Mouse (Mus musculus): ENCODE data around the gene Pdss2. TPM values are rescaled to one million over a fixed set of nuclear protein-coding genes. Genes with fewer than 3 reads are reported as not detected.
"Not testable (repeated sequence)": the region's sequence is repeated elsewhere in the genome, so short reads cannot be mapped to it uniquely, and the experiment has no call there.

Pdss2 gene
- total RNA-seq, 1 experiment: 16.6 TPM

DNA sequence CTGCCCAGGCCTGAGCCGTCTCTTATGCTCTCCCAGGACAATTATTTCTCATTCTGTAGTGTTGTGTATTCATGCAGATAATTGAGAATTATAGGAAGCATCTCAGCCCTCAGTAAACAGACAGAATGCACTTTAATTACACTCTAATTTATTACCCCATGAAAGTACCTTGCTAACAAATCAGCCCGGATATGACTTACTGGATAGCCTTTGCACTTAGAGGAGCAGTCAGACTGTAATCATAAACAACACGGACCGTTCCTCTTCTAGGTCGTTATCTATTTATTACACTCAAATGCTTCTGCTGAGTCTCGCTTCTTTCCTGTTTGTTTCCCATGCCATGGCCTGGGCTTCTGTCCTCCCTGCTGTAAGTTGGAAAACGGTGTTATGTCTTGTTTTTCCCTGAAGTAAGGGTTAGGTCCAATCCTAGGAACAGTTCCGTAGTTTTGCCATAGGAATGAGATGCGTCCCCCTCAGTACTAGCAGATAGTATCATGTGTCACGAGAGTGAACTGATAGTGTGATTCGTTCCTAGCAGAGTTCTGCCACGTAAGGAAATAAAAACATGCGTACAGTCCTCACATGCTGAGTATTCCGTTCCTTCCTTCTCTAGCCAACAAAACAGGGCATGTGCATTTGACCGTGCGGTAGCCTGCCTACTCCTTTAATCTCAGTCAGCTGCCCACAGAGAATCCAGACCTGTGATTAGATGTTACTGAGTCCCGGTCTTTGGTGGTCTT lies 24.3 kb downstream of the Pdss2 start:
- no peak overlapping the region for H3K27ac ChIP-seq (ENCODE audit: insufficient read depth, low read depth, low read length, poor library complexity, severe bottlenecking)
- in situ Hi-C loops (cut with MboI; ENCODE audit: low sequenced_read_pairs in 2 of 2, unreplicated experiment in 2 of 2): no loop called here
- no peak overlapping the region for H3K9ac ChIP-seq (ENCODE audit: insufficient read depth, low read depth, low read length, poor library complexity, severe bottlenecking)
- peaks cover 0 to 4% of the 10 kb centered on the region in 2 experiments; a peak in 1 of 4 replicates for H3K4me1 ChIP-seq (ENCODE audit: control insufficient read depth in 2 of 2, insufficient read depth in 2 of 2, low read length in 2 of 2, poor library complexity in 1 of 2)
- H3K36me3 ChIP-seq (ENCODE audit: control insufficient read depth, insufficient read depth, low read length, poor library complexity, severe bottlenecking): no peaks in the 10 kb centered on the region
- H3K4me3 ChIP-seq (ENCODE audit: insufficient read depth in 1 of 2, low read depth in 1 of 2, low read length in 2 of 2, poor library complexity in 1 of 2, severe bottlenecking in 1 of 2): no peak overlapping the region
- TF ChIP-seq ZNF384 (IDR thresholded peaks at IDR 0.05; ENCODE audit: low read depth, low read length) (no peak), CHD2 (IDR thresholded peaks at IDR 0.05; ENCODE audit: low read depth, low read length) (no peak)
- no peak for DNase-seq (ENCODE audit: low read depth, low spot score)
- no peaks in the 10 kb centered on the region for H3K9me3 ChIP-seq (ENCODE audit: control insufficient read depth, insufficient read depth, low read depth, low read length)

GRCm38 (mm10) chr10:43247994-43248393 lies 26.7 kb downstream of the Pdss2 start:
- in situ Hi-C loops (cut with MboI; ENCODE audit: low sequenced_read_pairs in 2 of 2, unreplicated experiment in 2 of 2): no loop called here
- Histone ChIP-seq H3K9me3 (ENCODE audit: control insufficient read depth, insufficient read depth, low read depth, low read length) (no peaks in the 10 kb centered on the region), H3K27ac (ENCODE audit: insufficient read depth, low read depth, low read length, poor library complexity, severe bottlenecking) (no peak overlapping the region), H3K36me3 (ENCODE audit: control insufficient read depth, insufficient read depth, low read length, poor library complexity, severe bottlenecking) (no peaks in the 10 kb centered on the region), H3K4me1 (ENCODE audit: control insufficient read depth in 2 of 2, insufficient read depth in 2 of 2, low read length in 2 of 2, poor library complexity in 1 of 2) (peaks cover 0 to 4% of the 10 kb centered on the region in 2 experiments; a peak in 1 of 4 replicates), H3K4me3 (ENCODE audit: insufficient read depth in 1 of 2, low read depth in 1 of 2, low read length in 2 of 2, poor library complexity in 1 of 2, severe bottlenecking in 1 of 2) (no peak overlapping the region), H3K9ac (ENCODE audit: insufficient read depth, low read depth, low read length, poor library complexity, severe bottlenecking) (no peak overlapping the region)
- TF ChIP-seq CHD2 (IDR thresholded peaks at IDR 0.05; ENCODE audit: low read depth, low read length) (no peak), HCFC1 (IDR thresholded peaks at IDR 0.05; ENCODE audit: borderline replicate concordance, insufficient read depth, low read length) (no peak), MAFK (IDR thresholded peaks at IDR 0.05; ENCODE audit: insufficient read depth, low read depth, low read length) (no peak), ZNF384 (IDR thresholded peaks at IDR 0.05; ENCODE audit: low read depth, low read length) (no peak), ZC3H11A (IDR thresholded peaks at IDR 0.05; ENCODE audit: borderline replicate concordance, low read depth, low read length) (no peak)
- DNase-seq (ENCODE audit: low read depth, low spot score): no peak

GRCm38 (mm10) chr10:43252324-43252723 lies 31.0 kb downstream of the Pdss2 start:
- no peak overlapping the region for H3K27ac ChIP-seq (ENCODE audit: insufficient read depth, low read depth, low read length, poor library complexity, severe bottlenecking)
- no peaks in the 10 kb centered on the region for H3K9me3 ChIP-seq (ENCODE audit: control insufficient read depth, insufficient read depth, low read depth, low read length)
- no peaks in the 10 kb centered on the region for H3K36me3 ChIP-seq (ENCODE audit: control insufficient read depth, insufficient read depth, low read length, poor library complexity, severe bottlenecking)
- H3K4me1 ChIP-seq (ENCODE audit: control insufficient read depth in 2 of 2, insufficient read depth in 2 of 2, low read length in 2 of 2, poor library complexity in 1 of 2): peaks cover 0 to 2% of the 10 kb centered on the region in 2 experiments; a peak in 1 of 4 replicates
- H3K4me3 ChIP-seq (ENCODE audit: insufficient read depth in 1 of 2, low read depth in 1 of 2, low read length in 2 of 2, poor library complexity in 1 of 2, severe bottlenecking in 1 of 2): no peak overlapping the region
- TF ChIP-seq ZNF384 (IDR thresholded peaks at IDR 0.05; ENCODE audit: low read depth, low read length): no peak
- TF ChIP-seq HCFC1 (IDR thresholded peaks at IDR 0.05; ENCODE audit: borderline replicate concordance, insufficient read depth, low read length): no peak
- no peak for TF ChIP-seq MAFK (IDR thresholded peaks at IDR 0.05; ENCODE audit: insufficient read depth, low read depth, low read length)
- no peak for TF ChIP-seq ZC3H11A (IDR thresholded peaks at IDR 0.05; ENCODE audit: borderline replicate concordance, low read depth, low read length)
- TF ChIP-seq CHD2 (IDR thresholded peaks at IDR 0.05; ENCODE audit: low read depth, low read length): no peak
- in situ Hi-C loops (cut with MboI; ENCODE audit: low sequenced_read_pairs in 2 of 2, unreplicated experiment in 2 of 2): no loop called here
- no peak for DNase-seq (ENCODE audit: low read depth, low spot score)
- no peak overlapping the region for H3K9ac ChIP-seq (ENCODE audit: insufficient read depth, low read depth, low read length, poor library complexity, severe bottlenecking)

DNA sequence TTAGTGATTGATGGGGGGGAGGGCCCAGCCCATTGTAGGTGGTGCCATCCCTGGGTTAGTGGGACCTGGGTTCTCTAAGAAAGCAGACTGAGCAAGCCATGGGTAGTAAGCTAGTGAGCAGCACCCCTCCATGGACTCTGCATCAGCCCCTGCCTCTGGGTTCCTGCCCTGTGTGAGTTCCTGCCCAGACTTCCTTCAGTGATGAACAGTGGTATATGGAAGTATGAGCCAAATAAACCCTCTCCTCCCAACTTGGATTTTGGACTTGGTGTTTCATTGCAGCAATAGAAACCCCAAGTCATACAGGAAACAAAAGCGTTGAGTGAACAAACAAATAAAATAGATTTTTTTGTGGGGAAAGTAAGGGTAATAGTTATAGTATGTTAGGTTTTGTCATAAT lies 35.7 kb downstream of the Pdss2 start:
- H3K9ac ChIP-seq (ENCODE audit: insufficient read depth, low read depth, low read length, poor library complexity, severe bottlenecking); H3K9me3 ChIP-seq (ENCODE audit: control insufficient read depth, insufficient read depth, low read depth, low read length); H3K27ac ChIP-seq (ENCODE audit: insufficient read depth, low read depth, low read length, poor library complexity, severe bottlenecking); H3K36me3 ChIP-seq (ENCODE audit: control insufficient read depth, insufficient read depth, low read length, poor library complexity, severe bottlenecking); H3K4me1 ChIP-seq (ENCODE audit: control insufficient read depth in 2 of 2, insufficient read depth in 2 of 2, low read length in 2 of 2, poor library complexity in 1 of 2); DNase-seq (ENCODE audit: low read depth, low spot score); in situ Hi-C loops (cut with MboI; ENCODE audit: low sequenced_read_pairs in 2 of 2, unreplicated experiment in 2 of 2); H3K4me3 ChIP-seq (ENCODE audit: insufficient read depth in 1 of 2, low read depth in 1 of 2, low read length in 2 of 2, poor library complexity in 1 of 2, severe bottlenecking in 1 of 2): not testable (repeated sequence)

- H3K27ac ChIP-seq (ENCODE audit: insufficient read depth, low read depth, low read length, poor library complexity, severe bottlenecking); in situ Hi-C loops (cut with MboI; ENCODE audit: low sequenced_read_pairs in 2 of 2, unreplicated experiment in 2 of 2); DNase-seq (ENCODE audit: low read depth, low spot score); H3K4me1 ChIP-seq (ENCODE audit: control insufficient read depth in 2 of 2, insufficient read depth in 2 of 2, low read length in 2 of 2, poor library complexity in 1 of 2); H3K36me3 ChIP-seq (ENCODE audit: control insufficient read depth, insufficient read depth, low read length, poor library complexity, severe bottlenecking); H3K9ac ChIP-seq (ENCODE audit: insufficient read depth, low read depth, low read length, poor library complexity, severe bottlenecking); H3K4me3 ChIP-seq (ENCODE audit: insufficient read depth in 1 of 2, low read depth in 1 of 2, low read length in 2 of 2, poor library complexity in 1 of 2, severe bottlenecking in 1 of 2); H3K9me3 ChIP-seq (ENCODE audit: control insufficient read depth, insufficient read depth, low read depth, low read length): not testable (repeated sequence)
These were observed 36.2 kb downstream of the Pdss2 start for GRCm38 (mm10) chr10:43257500-43257899.

Data from ES-E14 (cell line).